Mouse (Mus musculus) NIH3T3 (cell line): ENCODE measurements at regions not wholly inside any gene's neighbourhood (a gene's known extent, or its start where the extent isn't known, plus 50 kb on each side); places are given as distances from the start of the nearest gene placed in this dataset.

Experiments
- DNase-seq: peaks from one replicate; pipeline ENCODE4 v3.0.0-alpha.2; 2012; ENCODE audit warnings: low read depth

DNA sequence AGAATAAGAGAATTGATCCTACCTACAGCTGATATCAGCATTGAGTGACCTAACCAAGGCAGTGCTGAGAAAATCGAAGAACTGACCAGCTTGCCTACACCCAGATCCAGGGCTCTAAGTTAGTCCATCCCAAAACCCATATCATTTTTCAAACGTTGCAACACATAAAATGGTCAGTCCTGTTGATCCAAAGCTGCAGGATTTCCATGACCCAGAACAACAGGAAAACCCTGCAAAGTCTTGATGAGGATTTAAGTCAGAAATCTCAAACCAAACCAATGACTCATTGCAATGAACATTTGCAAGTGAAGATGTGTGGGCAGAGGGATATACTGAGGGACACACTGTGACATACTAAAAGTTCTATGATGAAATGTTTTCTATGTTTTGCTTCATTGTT, 53.5 kb upstream of the Trabd2b start:
- peak; percentile 71 for DNase-seq
